Mouse (Mus musculus): ENCODE data around the gene Eri2. TPM values are rescaled to one million over a fixed set of nuclear protein-coding genes. Genes with fewer than 3 reads are reported as not detected.
"Not testable (repeated sequence)": the region's sequence is repeated elsewhere in the genome, so short reads cannot be mapped to it uniquely, and the experiment has no call there.

Eri2 gene
- total RNA-seq, 4 experiments from 2014 or later, result 5.5 to 9.3 (median 6.7) TPM

- not testable (repeated sequence) for DNase-seq
Measured at GRCm38 (mm10) chr7:119739798-119740468, 53.9 kb downstream of the Eri2 start.

GRCm38 (mm10) chr7:119738877-119739276, 55.0 kb downstream of the Eri2 start:
- DNase-seq, result no peak

- DNase-seq, result not testable (repeated sequence)
Measured at GRCm38 (mm10) chr7:119731262-119731661, 62.6 kb downstream of the Eri2 start.

DNA sequence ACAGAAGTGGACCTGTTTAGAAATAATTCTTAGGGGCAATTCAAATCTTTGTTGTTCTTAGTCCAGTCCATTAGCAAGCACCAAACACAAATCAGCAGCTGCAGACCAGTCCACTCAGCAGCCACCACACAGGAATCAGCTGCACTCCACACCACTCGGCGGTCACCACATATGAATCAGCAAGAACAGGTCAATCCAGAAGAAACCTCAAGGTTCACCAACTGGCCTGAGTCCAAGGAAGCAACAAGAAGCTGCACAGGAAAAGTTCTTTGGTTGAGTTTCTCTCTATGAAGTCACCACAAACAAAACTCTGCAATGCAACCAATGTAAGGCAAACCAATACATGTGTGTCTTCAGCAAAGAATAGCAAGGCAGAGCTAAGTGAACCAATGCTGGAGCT, 66.2 kb downstream of the Eri2 start:
- peak; percentile 20 for DNase-seq

- DNase-seq, result no peak
Measured at GRCm38 (mm10) chr7:119720947-119721310, 72.9 kb downstream of the Eri2 start.

DNA sequence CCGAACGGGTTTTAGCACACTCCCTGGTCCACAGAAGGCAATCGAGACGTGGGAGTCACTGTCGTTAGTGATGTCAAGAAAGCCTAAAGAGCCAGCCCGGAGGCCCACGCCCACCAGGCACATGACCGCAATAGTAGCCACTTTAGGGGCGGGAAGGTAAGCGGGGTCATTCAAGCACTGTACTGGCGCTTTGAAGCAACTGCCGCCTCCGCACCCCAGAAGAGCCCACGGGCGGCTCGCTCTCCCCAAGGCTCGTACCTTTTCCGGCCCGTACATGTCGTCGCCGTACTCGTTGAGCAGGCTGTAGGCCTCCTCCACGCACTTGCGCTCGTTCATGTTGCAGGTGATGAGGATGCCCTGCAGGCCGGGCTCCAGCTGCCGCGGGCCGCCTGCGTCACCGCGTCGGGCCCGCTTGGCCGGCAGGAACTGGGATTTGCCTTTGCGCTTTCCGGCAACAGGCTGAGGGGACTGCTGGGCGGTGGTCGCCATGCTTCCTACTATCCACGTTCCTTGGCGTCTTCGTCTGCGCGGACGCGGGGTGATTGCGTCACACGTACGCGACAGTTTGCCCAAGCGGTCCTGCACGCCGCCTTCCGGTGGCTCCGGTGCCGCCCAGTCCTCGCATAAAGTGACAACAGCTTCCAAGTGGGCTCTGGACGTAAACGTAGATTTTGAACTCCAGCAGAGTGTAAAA, 73.5 kb downstream of the Eri2 start, which contains the start of gene Thumpd1:
TSS of gene Thumpd1 (minus strand) at position 546 of the 694 bp plus-strand sequence.
- DNase-seq, result peak; percentile 82

Other genes starting within 250 kb of the Eri2 start
- gene Acsm2, start 239.7 kb downstream of the Eri2 start, total RNA-seq (2022), result not detected
- not detected for gene Acsm1, start 187.0 kb downstream of the Eri2 start, total RNA-seq (2022)
- not detected for gene Acsm4, start 104.0 kb downstream of the Eri2 start, total RNA-seq (2022)
- gene Thumpd1, start 73.3 kb downstream of the Eri2 start, total RNA-seq (2022), result 10 to 100 TPM; 36.0 to 42.5 (median 39.1) TPM
- gene Acsm3, start 33.1 kb downstream of the Eri2 start, total RNA-seq (2022), result 10 to 100 TPM in 2 of 4 experiments, 1 to 10 TPM in 2; 3.2 to 37.5 (median 17.3) TPM
- gene Rexo5, start 52 bp downstream of the Eri2 start, total RNA-seq (2022), result 10 to 100 TPM in 2 of 4 experiments, 1 to 10 TPM in 2; 5.1 to 11.7 (median 9.6) TPM
- gene Lyrm1, start 101.8 kb upstream of the Eri2 start, total RNA-seq (2022), result 1 to 10 TPM; 5.7 to 6.9 (median 5.8) TPM
- gene Dcun1d3, start 102.2 kb upstream of the Eri2 start, total RNA-seq (2022), result 10 to 100 TPM; 21.8 to 35.5 (median 26.6) TPM

Measured in adrenal gland, adult 8-10 months (tissue).